Mouse (Mus musculus): Measurements from ENCODE around the gene Mettl24.
"Not testable (repeated sequence)": the region's sequence is repeated elsewhere in the genome, so short reads cannot be mapped to it uniquely, and the experiment has no call there.

The Mettl24 gene

GRCm38 (mm10) chr10:40737274-40738112, 54.4 kb downstream of the Mettl24 start:
- DNase-seq (ENCODE audit: low read depth, low spot score): no peak

DNA sequence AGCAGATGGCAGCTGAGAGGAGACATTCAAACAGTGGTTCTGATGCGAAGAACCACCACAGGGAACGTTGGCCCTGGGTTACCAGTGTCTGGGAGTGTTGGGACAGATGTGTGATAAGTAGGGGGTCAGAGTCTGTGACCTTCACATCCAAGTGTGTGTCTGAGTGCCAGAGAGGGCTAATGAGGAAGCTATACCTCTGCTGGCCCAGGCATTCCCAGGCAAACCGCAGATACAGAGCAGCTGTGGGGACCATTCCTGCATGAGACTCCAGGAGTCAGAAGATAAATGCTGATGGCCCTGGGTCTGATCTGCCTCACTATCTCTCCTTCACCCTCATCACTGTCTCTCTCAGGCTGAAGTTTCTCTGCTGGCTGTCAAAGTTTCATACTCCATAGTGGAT, 57.6 kb downstream of the Mettl24 start:
- no peak for DNase-seq (ENCODE audit: low read depth, low spot score)

- DNase-seq (ENCODE audit: low read depth, low spot score): no peak
Measured at GRCm38 (mm10) chr10:40750293-40751047, 67.4 kb downstream of the Mettl24 start.

DNA sequence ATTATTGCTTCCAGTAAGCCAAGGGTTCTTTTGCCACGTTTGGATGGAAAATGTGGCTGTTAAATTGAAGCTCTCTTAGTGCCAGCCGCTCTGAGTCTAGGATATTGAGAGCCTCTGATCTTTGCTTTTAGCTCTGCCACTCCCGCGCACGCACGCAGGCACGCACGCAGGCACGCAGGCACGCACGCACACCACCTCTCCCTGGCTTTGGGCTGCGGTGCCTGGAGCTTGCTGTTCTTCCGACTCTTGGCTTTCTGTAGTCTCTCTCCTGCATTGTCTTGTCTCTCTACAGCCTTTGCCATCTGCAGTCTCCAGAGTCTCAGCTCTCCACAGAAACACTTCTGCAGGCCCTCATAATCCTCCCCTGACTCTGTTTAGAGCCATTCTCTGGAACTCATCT, 68.1 kb downstream of the Mettl24 start:
- DNase-seq (ENCODE audit: low read depth, low spot score): no peak

- no peak for DNase-seq (ENCODE audit: low read depth, low spot score)
Measured at GRCm38 (mm10) chr10:40753036-40753435, 70.0 kb downstream of the Mettl24 start.

DNA sequence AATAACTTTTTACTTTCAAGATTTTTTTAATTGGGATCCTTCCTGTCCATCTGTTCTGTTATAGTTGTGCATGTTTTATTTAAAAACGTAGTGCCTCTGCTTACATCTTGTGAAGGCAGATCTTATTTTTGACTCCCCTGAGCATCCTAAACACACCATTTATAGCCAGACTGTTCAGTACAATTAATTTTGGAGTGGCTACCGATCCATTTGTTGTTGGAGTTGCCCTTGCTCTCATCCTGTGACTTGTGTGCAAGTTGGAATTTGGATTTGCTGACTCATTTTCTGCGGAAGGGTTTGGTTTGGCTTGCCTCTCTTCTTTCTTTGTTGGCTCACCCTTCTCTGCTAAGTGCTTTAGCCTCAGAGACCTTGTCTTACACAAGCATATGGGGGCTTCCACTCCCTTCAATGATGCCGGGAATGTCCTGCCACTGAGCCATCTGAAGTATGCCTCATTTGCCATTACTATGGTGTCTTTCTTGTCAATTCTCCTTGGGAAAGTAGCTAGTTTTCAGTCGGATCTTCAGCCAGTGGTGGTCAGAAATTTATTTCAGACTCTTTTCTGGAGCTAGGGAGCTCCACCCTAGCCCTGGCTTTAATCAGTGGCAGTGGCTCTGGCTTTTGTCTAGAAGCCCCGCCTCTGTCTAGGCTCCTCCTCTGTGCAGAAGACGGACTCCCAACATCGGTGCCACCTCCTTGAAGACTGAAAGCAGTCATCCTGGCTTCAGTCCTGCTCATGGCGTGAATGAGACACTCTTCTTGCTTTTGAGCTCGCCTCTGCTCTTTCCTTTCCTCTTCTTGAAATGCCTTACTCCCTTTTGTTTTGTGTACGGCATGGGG, 75.3 kb downstream of the Mettl24 start:
- peak; percentile 58 for DNase-seq (ENCODE audit: low read depth, low spot score)

GRCm38 (mm10) chr10:40759391-40760194, 76.5 kb downstream of the Mettl24 start:
- DNase-seq (ENCODE audit: low read depth, low spot score): not testable (repeated sequence)

DNA sequence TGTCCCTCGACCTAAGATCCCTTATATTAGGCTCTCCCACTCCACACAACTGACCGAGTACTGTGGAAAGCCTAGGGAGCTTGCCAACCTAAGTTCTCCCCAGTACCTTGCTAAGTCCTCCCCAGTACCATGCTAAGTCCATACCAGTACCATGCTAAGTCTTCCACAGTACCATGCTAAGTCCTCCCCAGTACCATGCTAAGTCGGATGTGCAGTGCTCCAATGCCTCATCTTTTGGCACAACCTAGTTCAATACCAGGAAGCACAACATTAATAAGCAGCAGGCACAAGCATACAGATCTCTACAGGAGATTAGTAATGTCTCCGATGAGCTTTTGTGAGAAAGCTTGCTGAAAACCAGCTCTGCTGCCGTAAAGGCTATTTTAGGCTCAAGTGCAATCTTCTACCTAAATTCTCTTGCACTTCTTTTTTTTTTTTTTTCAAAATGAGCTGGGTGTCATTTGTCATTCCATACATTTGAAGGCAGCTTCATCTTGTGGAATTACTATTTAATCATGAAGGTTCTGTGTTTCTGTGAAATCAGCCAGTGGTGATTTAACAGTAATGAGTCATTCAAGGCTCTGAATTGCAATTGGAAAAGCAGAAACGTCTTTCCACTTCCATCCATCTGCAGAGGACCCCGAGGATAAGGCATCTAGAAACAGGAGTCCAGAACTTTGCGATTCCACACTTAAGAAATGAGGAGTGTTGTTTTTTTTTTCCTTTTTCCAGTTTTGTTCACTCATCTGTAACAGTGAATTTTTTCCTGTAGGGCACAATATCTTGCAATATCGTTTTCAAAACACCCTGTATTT, 77.3 kb downstream of the Mettl24 start:
- DNase-seq (ENCODE audit: low read depth, low spot score): no peak

GRCm38 (mm10) chr10:40761010-40761752, 78.1 kb downstream of the Mettl24 start:
- no peak for DNase-seq (ENCODE audit: low read depth, low spot score)

DNA sequence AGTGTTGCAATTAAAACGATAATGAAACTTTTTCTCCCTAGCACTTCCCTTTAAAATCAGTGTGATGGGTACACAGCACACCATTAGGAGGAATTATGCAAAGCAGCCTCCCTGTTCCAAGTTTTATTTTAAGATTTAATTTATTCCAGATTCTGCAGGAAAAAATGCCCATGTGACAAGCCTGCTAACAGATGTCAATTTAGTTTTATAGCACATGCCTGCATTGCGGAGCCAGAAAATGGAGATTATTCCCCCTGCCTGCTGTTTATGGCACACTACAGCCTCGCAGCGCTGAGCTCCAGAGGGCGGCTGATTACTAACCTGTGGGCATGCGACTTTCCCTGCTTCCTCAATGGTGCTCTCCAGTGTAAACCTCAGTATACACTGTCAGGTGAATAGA, 79.5 kb downstream of the Mettl24 start:
- no peak for DNase-seq (ENCODE audit: low read depth, low spot score)

GRCm38 (mm10) chr10:40763084-40763720, 80.1 kb downstream of the Mettl24 start:
- no peak for DNase-seq (ENCODE audit: low read depth, low spot score)

- DNase-seq (ENCODE audit: low read depth, low spot score): no peak
Measured at GRCm38 (mm10) chr10:40772266-40772665, 89.2 kb downstream of the Mettl24 start.

DNA sequence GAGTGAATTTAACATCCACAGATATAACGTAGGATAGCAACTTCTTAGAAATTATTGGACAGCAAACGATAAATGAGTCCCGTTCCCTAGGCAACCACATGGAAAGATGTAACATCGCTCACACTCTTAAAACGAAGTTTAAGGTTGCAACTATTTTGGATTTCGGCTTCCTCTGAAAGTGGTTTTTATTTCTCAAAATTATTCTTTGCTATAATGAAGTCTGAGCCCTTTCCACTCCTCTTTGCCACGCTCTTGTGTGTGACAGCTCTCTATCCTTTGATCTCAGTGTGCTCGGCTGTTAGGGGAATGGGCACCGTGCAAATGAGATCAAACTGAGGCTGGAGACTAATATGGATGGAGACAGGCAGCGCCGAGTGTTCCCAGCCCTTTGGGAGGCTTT, 92.1 kb downstream of the Mettl24 start:
- no peak for DNase-seq (ENCODE audit: low read depth, low spot score)

GRCm38 (mm10) chr10:40775655-40776054, 92.6 kb downstream of the Mettl24 start:
- no peak for DNase-seq (ENCODE audit: low read depth, low spot score)

- no peak for DNase-seq (ENCODE audit: low read depth, low spot score)
Measured at GRCm38 (mm10) chr10:40777171-40777570, 94.1 kb downstream of the Mettl24 start.

GRCm38 (mm10) chr10:40778472-40778871, 95.4 kb downstream of the Mettl24 start:
- DNase-seq (ENCODE audit: low read depth, low spot score): no peak

DNA sequence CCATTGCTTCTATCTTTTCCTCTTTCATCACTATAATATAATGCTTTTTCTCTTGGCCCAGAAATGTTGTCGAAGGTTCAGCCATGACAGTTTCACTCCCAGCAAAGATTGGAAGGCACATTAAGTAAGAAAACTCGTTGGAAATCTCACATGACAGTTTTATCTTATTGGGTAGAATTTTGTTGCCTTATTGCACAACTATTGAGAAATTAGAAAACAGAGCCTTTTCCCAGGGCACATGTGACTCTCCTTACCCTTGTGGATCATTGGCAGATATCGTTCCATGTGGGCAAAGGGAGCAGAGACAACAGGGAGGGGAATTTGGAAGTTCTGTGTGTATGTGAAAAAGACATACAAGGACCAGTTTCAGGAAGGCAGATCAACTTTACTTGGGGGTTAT, 107.3 kb downstream of the Mettl24 start:
- no peak for DNase-seq (ENCODE audit: low read depth, low spot score)

GRCm38 (mm10) chr10:40792115-40792514, 109.0 kb downstream of the Mettl24 start:
- DNase-seq (ENCODE audit: low read depth, low spot score): peak; percentile 35

DNA sequence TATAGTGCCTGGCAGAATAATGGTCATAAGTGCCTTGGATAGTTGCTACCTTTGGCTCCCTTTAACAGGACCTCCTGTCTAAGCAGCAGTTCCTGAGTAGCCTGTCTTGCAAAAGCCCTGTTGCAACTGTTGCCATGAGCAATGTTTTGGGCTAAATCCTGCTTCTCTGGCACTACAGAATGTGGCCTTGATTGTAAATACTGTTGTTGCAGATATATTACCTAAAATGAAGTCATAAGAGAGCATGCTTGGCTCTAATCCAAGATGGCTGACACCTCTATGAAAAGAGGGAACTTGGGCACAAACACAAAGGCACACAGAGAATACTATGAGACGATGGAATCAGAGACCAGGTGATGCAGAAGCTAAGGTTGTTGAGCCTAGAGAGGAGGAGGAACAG, 122.1 kb downstream of the Mettl24 start:
- no peak for DNase-seq (ENCODE audit: low read depth, low spot score)
